Mouse (Mus musculus) midbrain, embryonic 12.5 days (tissue): ENCODE measurements around the gene Hmgcs1. TPM values are rescaled to one million over a fixed set of nuclear protein-coding genes. Genes with fewer than 3 reads are reported as not detected.
A peak's percentile ranks its signal among the peaks of the same experiment; 100 is the strongest.
"Not testable (repeated sequence)": the region's sequence is repeated elsewhere in the genome, so short reads cannot be mapped to it uniquely, and the experiment has no call there.

ENCODE experiments used
- ATAC-seq: fragments of 200-750 bp; cut with Nextera tagmentation; 2 replicates; pipeline ENCODE4 v1.8.0; 2017; ENCODE audit warnings: low read depth, moderate TSS enrichment, moderate library complexity; ENCODE audit not compliant: low FRiP score
- H3K27ac ChIP-seq: fragments of 300-500 bp; sonication (generic); replicated peaks from 2 replicates; pipeline ENCODE4 v1.5.1; 2016; ENCODE audit warnings: mild to moderate bottlenecking
- H3K27me3 ChIP-seq: fragments of 300-500 bp; sonication (generic); 2 replicates; pipeline ENCODE4 v1.6.1; 2016; ENCODE audit warnings: mild to moderate bottlenecking
- H3K36me3 ChIP-seq: fragments of 300-500 bp; sonication (generic); 2 replicates; pipeline ENCODE4 v1.6.1; 2016
- H3K4me1 ChIP-seq: fragments of 300-500 bp; sonication (generic); 2 replicates; pipeline ENCODE4 v1.6.1; 2016
- H3K4me2 ChIP-seq: fragments of 300-500 bp; sonication (generic); replicated peaks from 2 replicates; pipeline ENCODE4 v1.6.1; 2016; ENCODE audit warnings: mild to moderate bottlenecking, moderate library complexity
- H3K4me3 ChIP-seq: fragments of 300-500 bp; sonication (generic); 2 replicates; pipeline ENCODE4 v1.5.1; 2016; ENCODE audit warnings: mild to moderate bottlenecking
- H3K9ac ChIP-seq: fragments of 300-500 bp; sonication (generic); replicated peaks from 2 replicates; pipeline ENCODE4 v1.6.1; 2016; ENCODE audit warnings: mild to moderate bottlenecking, moderate library complexity
- H3K9me3 ChIP-seq: fragments of 300-500 bp; sonication (generic); 2 replicates; pipeline ENCODE4 v1.6.1; 2016; ENCODE audit warnings: mild to moderate bottlenecking
- WGBS: fragments of 180-500 bp; shearing (Covaris S2); methylation state at CpG from one replicate; pipeline ENCODE4 v1.1.7; 2016; 5-methylcytosine and 5-hydroxymethylcytosine counted together
- polyA plus RNA-seq: library from polyadenylated mRNA; unstranded; fragments of >200 nt; fragmentation: Nextera tagmentation; extraction: Ambion mirVana; gene quantifications from 2 replicates; pipeline ENCODE4 v1.2.1, GENCODE M21; 2016

The Hmgcs1 gene
- 494 and 501 TPM in 2 replicates for polyA plus RNA-seq

DNA sequence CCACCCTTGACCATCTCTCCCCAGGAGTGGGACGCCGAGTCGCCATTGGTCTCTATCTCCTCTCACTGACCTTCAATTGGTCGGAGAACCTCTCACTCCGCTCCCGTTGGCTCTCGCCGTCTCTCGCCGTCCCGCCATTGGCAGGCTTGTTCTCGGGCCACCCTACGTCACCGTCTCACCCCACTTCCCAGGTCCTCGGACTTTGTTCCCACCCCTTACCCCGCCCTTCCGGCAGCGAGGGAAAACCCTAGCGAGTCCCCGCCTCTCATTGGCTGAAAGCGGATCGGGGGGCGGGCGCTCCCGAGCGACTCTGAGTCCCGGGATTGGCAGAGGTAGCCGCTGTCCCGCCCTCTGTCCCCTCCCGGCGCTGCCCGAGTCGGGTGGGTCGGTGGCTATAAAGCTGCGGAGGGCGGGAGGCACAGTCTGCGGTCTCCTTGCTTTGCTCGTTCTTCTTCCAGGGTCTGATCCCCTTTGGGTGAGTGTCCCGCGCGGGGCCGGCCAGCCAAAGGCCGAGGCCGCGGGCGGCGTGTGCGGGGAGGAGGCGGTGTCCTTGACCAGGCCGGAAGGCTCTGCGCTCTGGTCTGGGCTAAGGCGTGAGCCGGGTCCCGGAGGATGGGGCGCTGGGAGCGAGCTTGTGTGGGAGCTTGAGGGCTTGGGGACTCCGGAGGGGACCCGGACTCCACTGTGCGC, at the start of gene Hmgcs1:
Gene Hmgcs1 (plus strand): TSS at position 341 of the 690 bp plus-strand sequence.
- H3K36me3 ChIP-seq: peaks cover 8% of the 10 kb centered on the region; the same call in 1 of the 2 replicates
- peak within 1 kb of the TSS; percentile 99 for H3K27ac ChIP-seq
- peaks cover 40% of the 10 kb centered on the region for H3K4me1 ChIP-seq
- peak; percentile 99 for ATAC-seq
- H3K9ac ChIP-seq: peak within 1 kb of the TSS; percentile 98
- H3K4me3 ChIP-seq: peak within 1 kb of the TSS; percentile 84
- H3K4me2 ChIP-seq: peak within 1 kb of the TSS; percentile 80
- no peaks in the 10 kb centered on the region for H3K9me3 ChIP-seq
- under 1% methylated on average over 50 of the region's 59 CpGs for WGBS
- no peaks in the 10 kb centered on the region for H3K27me3 ChIP-seq

DNA sequence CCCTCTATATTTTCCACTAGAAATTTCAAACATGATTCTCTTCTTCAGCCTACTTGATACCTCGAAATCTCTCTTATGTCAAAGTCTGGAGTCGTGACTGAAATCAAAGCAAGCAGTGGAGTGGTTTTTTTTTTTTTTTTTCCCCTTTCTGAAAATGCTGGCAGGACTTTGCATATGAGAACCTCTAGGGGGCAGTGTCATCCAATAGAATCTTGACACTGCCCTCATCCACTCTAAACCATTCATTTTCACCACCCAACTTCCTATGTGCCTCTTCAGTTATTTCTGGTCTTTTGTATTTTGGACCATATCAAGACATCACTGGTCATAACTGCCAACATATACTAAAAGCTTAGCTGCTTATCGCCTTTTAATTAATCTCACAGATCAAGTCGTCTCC, 49.7 kb upstream of the Hmgcs1 start:
- H3K4me3 ChIP-seq: no peak overlapping the region
- no peak overlapping the region for H3K9ac ChIP-seq
- H3K27ac ChIP-seq: no peak overlapping the region
- H3K36me3 ChIP-seq: no peaks in the 10 kb centered on the region
- no peaks in the 10 kb centered on the region for H3K4me1 ChIP-seq
- H3K9me3 ChIP-seq: no peaks in the 10 kb centered on the region
- peaks cover 7% of the 10 kb centered on the region; the same call in 1 of the 2 replicates for H3K27me3 ChIP-seq
- H3K4me2 ChIP-seq: no peak overlapping the region
- ATAC-seq: peak; percentile 62; the same call in 1 of the 2 replicates
- 38% methylated on average over 4 of the region's 4 CpGs for WGBS

DNA sequence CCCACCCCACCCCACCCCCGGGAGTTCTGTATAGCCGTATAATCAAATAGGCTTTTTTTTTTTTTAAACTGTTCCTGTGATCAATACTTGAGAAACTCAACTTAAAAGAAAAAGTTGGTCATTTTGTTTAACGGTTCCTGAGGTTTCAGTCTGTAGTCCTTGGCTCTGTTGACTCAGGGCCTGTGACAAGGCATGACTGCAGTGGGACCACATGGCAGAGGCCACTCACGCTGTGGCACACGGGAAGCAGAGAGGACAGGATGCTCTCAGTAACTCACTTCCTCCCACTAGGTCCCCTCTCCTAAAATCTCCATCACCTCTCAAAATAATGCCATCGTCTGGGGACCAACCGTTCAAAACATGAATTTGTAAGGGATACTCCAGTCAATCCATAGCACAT, 49.0 kb upstream of the Hmgcs1 start:
- no peak overlapping the region for H3K4me3 ChIP-seq
- H3K9me3 ChIP-seq: no peaks in the 10 kb centered on the region
- H3K36me3 ChIP-seq: no peaks in the 10 kb centered on the region
- no peak overlapping the region for H3K4me2 ChIP-seq
- H3K27me3 ChIP-seq: 0 out of 2 replicates have a peak, but pooled peaks cover 4% of the 10 kb centered on the region
- H3K27ac ChIP-seq: no peak overlapping the region
- no peak overlapping the region for H3K9ac ChIP-seq
- 0 out of 2 replicates have a peak, but pooled peaks have one; percentile 23 for ATAC-seq
- 86% methylated on average over 7 of the region's 7 CpGs for WGBS
- no peaks in the 10 kb centered on the region for H3K4me1 ChIP-seq

DNA sequence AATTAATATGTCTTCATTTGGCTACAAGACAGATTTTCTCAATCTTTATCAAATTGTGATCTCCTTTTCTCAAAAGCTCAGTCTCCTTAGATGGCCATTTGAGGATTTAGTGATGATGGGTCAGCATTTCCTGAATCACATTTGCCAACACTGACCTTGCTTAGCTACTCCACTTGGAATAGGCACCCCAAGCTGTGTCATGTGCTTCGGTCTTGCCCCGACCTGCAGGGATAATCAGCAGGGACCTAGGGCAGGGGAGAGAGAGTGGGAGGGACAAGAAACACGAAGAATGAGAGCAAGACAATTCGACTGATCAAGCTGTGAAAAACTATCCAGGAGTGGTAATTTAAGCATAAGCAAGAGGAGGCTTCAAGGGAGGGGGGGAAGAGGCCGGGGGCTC, 45.4 kb upstream of the Hmgcs1 start:
- Histone ChIP-seq H3K36me3 (no peaks in the 10 kb centered on the region), H3K9me3 (no peaks in the 10 kb centered on the region), H3K27me3 (no peaks in the 10 kb centered on the region), H3K9ac (no peak overlapping the region), H3K4me3 (no peak overlapping the region), H3K27ac (no peak overlapping the region), H3K4me1 (no peaks in the 10 kb centered on the region), H3K4me2 (no peak overlapping the region)
- ATAC-seq: no peak
- whole genome bisulfite sequencing: 71% methylated on average over 5 of the region's 5 CpGs

DNA sequence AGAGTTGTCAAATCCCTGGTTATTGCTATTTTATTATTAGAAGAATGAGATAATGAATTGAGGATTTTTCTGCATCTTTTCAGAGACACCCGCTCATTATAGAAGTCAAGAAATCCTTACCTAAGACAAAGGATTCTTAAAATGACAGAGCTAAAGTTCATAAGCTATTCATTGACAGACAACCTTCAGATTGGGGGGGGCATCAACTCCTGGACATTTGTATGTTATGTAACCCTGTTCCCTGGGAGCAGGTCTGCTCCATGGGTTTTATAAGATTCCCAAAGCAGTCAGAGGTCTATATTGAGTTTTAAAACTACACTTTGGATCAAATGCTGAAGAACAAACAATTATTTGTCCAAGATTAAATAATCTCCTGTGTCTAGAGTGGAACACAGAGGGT, 43.7 kb upstream of the Hmgcs1 start:
- H3K9ac ChIP-seq: no peak overlapping the region
- no peak overlapping the region for H3K27ac ChIP-seq
- no peak overlapping the region for H3K4me3 ChIP-seq
- no peak overlapping the region for H3K4me2 ChIP-seq
- no peaks in the 10 kb centered on the region for H3K4me1 ChIP-seq
- no peak for ATAC-seq
- H3K36me3 ChIP-seq: no peaks in the 10 kb centered on the region
- H3K9me3 ChIP-seq: no peaks in the 10 kb centered on the region
- WGBS: 93% methylated on average over 1 of the region's 1 CpGs
- no peaks in the 10 kb centered on the region for H3K27me3 ChIP-seq

DNA sequence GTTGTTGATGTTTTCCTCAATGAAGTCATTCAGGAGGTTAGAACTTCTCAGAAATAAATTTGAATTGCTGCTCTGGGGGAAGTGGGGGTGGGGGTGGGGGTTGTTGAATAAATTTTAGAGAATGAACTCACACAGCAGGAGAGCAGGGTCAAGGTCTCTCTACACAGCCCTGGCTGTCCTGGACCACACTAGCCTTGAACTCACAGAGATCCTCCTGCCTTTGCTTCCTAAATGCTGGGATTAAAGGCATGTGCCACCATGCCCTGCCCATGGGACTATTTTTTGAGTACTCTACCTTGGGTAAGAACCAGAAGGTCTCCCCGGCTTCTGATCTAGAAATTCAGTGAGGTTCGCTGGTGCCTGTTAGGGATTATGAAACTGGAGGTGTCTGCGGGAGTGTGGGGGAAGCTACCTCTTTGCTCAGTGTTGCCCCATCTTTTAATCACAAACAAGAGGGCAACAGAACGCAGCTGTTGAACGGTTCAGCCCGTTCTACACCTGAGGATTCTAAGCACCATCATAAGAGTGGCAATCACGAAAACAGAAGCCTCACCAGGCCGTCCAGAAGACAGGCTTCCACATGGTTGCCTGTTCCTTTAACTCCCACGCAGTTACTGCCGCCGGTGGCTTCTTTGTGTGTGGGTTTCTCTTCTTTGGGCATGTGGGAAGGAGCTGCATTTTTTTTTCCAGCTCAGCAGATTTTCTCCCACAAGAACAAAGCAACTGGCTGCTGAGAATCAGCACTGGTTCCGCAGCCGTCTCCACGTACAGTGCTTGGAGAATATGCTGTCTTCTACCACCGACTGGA, 41.1 kb upstream of the Hmgcs1 start:
- H3K9ac ChIP-seq: no peak overlapping the region
- no peak overlapping the region for H3K27ac ChIP-seq
- no peaks in the 10 kb centered on the region for H3K27me3 ChIP-seq
- H3K4me3 ChIP-seq: no peak overlapping the region
- H3K4me1 ChIP-seq: no peaks in the 10 kb centered on the region
- WGBS: 55% methylated on average over 15 of the region's 15 CpGs
- H3K4me2 ChIP-seq: no peak overlapping the region
- ATAC-seq: no peak
- no peaks in the 10 kb centered on the region for H3K36me3 ChIP-seq
- no peaks in the 10 kb centered on the region for H3K9me3 ChIP-seq

DNA sequence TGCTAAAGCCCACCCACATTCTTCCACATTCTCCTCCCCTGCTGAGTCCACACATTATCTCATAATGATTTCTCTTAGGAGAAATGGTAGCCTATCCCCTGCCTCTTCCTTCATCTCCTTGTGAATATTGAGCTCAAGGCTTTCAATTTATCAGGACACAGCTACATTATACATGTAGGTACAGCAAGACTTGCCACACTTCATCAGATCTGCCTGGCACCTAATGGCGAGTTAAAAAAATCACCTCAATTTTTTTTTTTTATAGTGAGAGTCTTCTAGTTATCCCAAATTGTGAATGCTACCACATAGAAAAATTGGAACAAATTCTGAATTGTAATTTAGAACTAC, 40.5 kb upstream of the Hmgcs1 start:
- no peak for ATAC-seq
- H3K4me2 ChIP-seq: no peak overlapping the region
- 91% methylated on average over 1 of the region's 1 CpGs for WGBS

DNA sequence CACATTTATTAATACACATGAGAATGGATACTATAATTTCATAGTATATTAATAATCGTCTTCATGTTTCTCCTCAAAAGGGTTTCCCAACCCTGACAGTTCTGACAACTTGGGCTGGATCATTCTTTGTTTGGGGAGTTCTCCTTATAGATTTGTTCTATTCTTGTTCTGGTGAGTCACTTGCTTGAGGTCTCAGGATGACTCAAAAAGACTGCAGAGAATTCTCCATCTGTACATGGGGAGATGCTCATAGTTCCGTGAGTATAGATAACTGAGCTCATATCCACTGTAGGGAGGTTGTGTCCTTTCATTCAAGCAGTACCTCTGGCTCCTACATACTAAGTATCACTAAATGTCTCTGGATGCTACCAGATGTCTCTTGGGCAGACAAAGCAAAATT, 35.4 kb upstream of the Hmgcs1 start:
- Histone ChIP-seq H3K9me3 (no peaks in the 10 kb centered on the region; the same call in 1 of the 2 replicates), H3K4me1 (no peaks in the 10 kb centered on the region), H3K9ac (no peak overlapping the region), H3K4me3 (no peak overlapping the region), H3K4me2 (no peak overlapping the region), H3K27ac (no peak overlapping the region), H3K27me3 (no peaks in the 10 kb centered on the region), H3K36me3 (no peaks in the 10 kb centered on the region)
- ATAC-seq: no peak
- 93% methylated on average over 2 of the region's 2 CpGs for WGBS

More for the DNA sequence above, 40.5 kb upstream of the Hmgcs1 start:
- no peak overlapping the region for H3K4me3 ChIP-seq
- H3K9me3 ChIP-seq: no peaks in the 10 kb centered on the region
- no peaks in the 10 kb centered on the region for H3K4me1 ChIP-seq
- no peak overlapping the region for H3K9ac ChIP-seq
- no peak overlapping the region for H3K27ac ChIP-seq
- no peaks in the 10 kb centered on the region for H3K27me3 ChIP-seq
- H3K36me3 ChIP-seq: no peaks in the 10 kb centered on the region

DNA sequence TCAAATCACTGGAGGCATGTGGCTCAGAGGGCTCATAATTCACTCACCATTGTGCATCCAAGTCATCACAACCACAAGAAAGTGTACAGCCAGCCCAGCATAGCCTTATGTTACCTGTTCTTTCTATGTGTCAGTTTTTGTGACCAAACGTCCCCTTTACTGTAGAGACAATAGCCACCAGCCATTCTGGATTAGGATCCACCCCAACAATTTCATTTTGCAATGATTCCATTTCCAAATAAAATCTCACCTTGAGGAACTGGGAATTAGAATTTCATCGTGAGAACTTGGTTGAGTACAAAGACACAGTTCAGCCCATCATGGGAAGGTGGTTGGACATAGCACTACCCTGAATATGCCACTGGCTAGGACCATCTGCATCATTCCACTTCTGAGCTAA, 33.9 kb upstream of the Hmgcs1 start:
- WGBS: 84% methylated on average over 2 of the region's 2 CpGs
- no peak overlapping the region for H3K4me3 ChIP-seq
- H3K9ac ChIP-seq: no peak overlapping the region
- no peak overlapping the region for H3K4me2 ChIP-seq
- ATAC-seq: no peak
- H3K4me1 ChIP-seq: no peaks in the 10 kb centered on the region
- H3K27ac ChIP-seq: no peak overlapping the region
- no peaks in the 10 kb centered on the region; the same call in 1 of the 2 replicates for H3K9me3 ChIP-seq
- no peaks in the 10 kb centered on the region for H3K27me3 ChIP-seq
- H3K36me3 ChIP-seq: no peaks in the 10 kb centered on the region

DNA sequence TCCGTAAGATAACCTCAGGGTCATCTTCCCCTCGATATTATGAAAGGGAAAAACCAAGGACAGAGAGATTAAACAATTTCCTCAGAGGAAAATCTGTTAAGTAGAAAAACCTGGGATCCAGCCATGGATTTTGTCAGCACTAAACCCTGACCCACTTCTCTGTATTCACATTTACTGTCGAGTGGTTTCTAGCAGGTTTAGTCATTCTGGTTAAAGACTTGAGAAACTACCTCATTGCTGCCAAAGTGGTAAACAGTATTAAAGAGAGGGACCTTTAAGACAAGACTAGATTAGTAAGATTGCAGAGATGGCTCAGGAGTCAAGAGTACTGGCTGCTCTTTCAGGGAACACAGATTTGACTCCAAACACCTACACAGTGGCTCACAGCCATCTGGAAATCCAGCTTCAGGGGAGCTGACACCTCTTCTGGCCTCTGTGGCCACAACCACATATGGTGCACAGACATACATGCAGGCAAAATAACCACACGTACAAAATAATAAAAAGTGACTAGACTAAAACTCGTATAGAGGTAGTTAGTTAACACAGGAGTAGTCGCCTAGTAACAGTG, 33.2 kb upstream of the Hmgcs1 start:
- Histone ChIP-seq H3K4me1 (no peaks in the 10 kb centered on the region), H3K4me3 (no peak overlapping the region), H3K27me3 (no peaks in the 10 kb centered on the region), H3K36me3 (no peaks in the 10 kb centered on the region), H3K4me2 (no peak overlapping the region), H3K27ac (no peak overlapping the region), H3K9ac (no peak overlapping the region), H3K9me3 (no peaks in the 10 kb centered on the region; the same call in 1 of the 2 replicates)
- ATAC-seq: no peak
- WGBS: 87% methylated on average over 6 of the region's 6 CpGs

DNA sequence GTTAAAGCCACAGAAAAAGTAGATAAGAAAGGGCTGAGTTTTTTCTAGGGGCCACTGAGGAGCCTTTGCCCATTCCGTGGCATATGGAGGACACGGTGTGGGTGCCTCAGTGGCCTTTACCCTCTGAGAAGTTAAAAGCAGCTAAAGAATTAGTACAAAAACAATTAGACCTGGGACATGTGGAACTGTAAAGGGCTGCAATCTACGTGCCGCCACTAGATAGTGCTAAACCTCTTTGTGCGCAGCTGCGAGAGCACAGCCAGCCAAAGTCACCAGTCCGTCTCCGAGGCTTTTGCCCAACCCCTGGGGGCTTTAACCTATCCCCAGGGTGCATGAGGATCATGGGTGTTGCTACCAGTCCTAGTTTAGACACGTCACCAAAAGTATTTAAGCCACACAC, 28.8 kb upstream of the Hmgcs1 start:
- H3K4me3 ChIP-seq, H3K27me3 ChIP-seq, H3K9me3 ChIP-seq, H3K27ac ChIP-seq, H3K4me2 ChIP-seq, H3K36me3 ChIP-seq, H3K9ac ChIP-seq, ATAC-seq, H3K4me1 ChIP-seq: not testable (repeated sequence)
- 57% methylated on average over 4 of the region's 9 CpGs for WGBS

DNA sequence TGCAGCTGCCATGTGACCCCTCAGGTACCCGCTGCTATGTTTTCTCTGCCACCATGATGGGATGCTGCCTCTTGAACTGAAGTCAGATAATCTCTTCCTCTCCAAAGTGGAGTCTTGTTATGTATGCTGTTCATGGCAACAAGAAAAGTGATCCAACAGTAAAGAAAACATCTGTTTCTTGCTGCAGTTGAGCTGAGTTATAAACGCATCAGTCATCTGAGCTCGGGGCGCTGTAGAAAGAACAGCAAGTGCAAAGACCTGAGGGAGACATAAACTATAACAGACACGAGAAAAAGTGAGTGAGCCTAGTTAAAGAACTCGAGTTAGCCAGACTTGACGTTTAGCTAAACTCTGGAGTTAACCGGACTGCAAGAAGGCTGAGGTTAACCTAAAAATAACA, 11.4 kb upstream of the Hmgcs1 start:
- no peak for ATAC-seq
- Histone ChIP-seq H3K27ac (no peak overlapping the region), H3K27me3 (no peaks in the 10 kb centered on the region), H3K4me1 (no peaks in the 10 kb centered on the region), H3K4me3 (no peak overlapping the region), H3K9me3 (no peaks in the 10 kb centered on the region), H3K9ac (no peak overlapping the region), H3K4me2 (no peak overlapping the region), H3K36me3 (no peaks in the 10 kb centered on the region)
- 86% methylated on average over 8 of the region's 8 CpGs for WGBS
